Mouse (Mus musculus): ENCODE measurements at regions not wholly inside any gene's neighbourhood (a gene's known extent, or its start where the extent isn't known, plus 50 kb on each side); places are given as distances from the start of the nearest gene placed in this dataset.
A peak's percentile ranks its signal among the peaks of the same experiment; 100 is the strongest.

GRCm38 (mm10) chr7:111245067-111245466, 162.2 kb upstream of the Eif4g2 start:
- DNase-seq (ENCODE audit: low spot score in 2 of 2): no peak

GRCm38 (mm10) chr7:111243831-111244230, 161.0 kb upstream of the Eif4g2 start:
- DNase-seq (ENCODE audit: low spot score in 2 of 2): no peak

- DNase-seq (ENCODE audit: low spot score in 2 of 2): no peak
Measured at GRCm38 (mm10) chr7:111242646-111243045, 159.8 kb upstream of the Eif4g2 start.

- DNase-seq (ENCODE audit: low spot score in 2 of 2): no peak
Measured at GRCm38 (mm10) chr7:111241538-111241937, 158.7 kb upstream of the Eif4g2 start.

- DNase-seq (ENCODE audit: low spot score in 2 of 2): no peak
Measured at GRCm38 (mm10) chr7:111240234-111240826, 157.5 kb upstream of the Eif4g2 start.

GRCm38 (mm10) chr7:111237819-111238218, 155.0 kb upstream of the Eif4g2 start:
- DNase-seq (ENCODE audit: low spot score in 2 of 2): no peak

- DNase-seq (ENCODE audit: low spot score in 2 of 2): no peak
Measured at GRCm38 (mm10) chr7:111230630-111231029, 147.8 kb upstream of the Eif4g2 start.

- no peak for DNase-seq (ENCODE audit: low spot score in 2 of 2)
Measured at GRCm38 (mm10) chr7:111227082-111227481, 144.3 kb upstream of the Eif4g2 start.

- no peak for DNase-seq (ENCODE audit: low spot score in 2 of 2)
Measured at GRCm38 (mm10) chr7:111226026-111226656, 143.3 kb upstream of the Eif4g2 start.

- no peak for DNase-seq (ENCODE audit: low spot score in 2 of 2)
Measured at GRCm38 (mm10) chr7:111215586-111215985, 132.8 kb upstream of the Eif4g2 start.

GRCm38 (mm10) chr7:111214226-111214906, 131.5 kb upstream of the Eif4g2 start:
- DNase-seq (ENCODE audit: low spot score in 2 of 2): no peak

- DNase-seq (ENCODE audit: low spot score in 2 of 2): no peak
Measured at GRCm38 (mm10) chr7:111212188-111212587, 129.4 kb upstream of the Eif4g2 start.

- DNase-seq (ENCODE audit: low spot score in 2 of 2): no peak
Measured at GRCm38 (mm10) chr7:111211641-111212040, 128.8 kb upstream of the Eif4g2 start.

GRCm38 (mm10) chr7:111210282-111210681, 127.5 kb upstream of the Eif4g2 start:
- no peak for DNase-seq (ENCODE audit: low spot score in 2 of 2)

- no peak for DNase-seq (ENCODE audit: low spot score in 2 of 2)
Measured at GRCm38 (mm10) chr7:111205876-111206275, 123.0 kb upstream of the Eif4g2 start.

GRCm38 (mm10) chr7:111198608-111199355, 116.0 kb upstream of the Eif4g2 start:
- no peak for DNase-seq (ENCODE audit: low spot score in 2 of 2)

GRCm38 (mm10) chr7:111191674-111192073, 108.8 kb upstream of the Eif4g2 start:
- no peak for DNase-seq (ENCODE audit: low spot score in 2 of 2)

- DNase-seq (ENCODE audit: low spot score in 2 of 2): no peak
Measured at GRCm38 (mm10) chr7:111191216-111191615, 108.4 kb upstream of the Eif4g2 start.

- no peak for DNase-seq (ENCODE audit: low spot score in 2 of 2)
Measured at GRCm38 (mm10) chr7:111189731-111190130, 106.9 kb upstream of the Eif4g2 start.

GRCm38 (mm10) chr7:111185954-111186353, 103.1 kb upstream of the Eif4g2 start:
- DNase-seq (ENCODE audit: low spot score in 2 of 2): no peak

- no peak for DNase-seq (ENCODE audit: low spot score in 2 of 2)
Measured at GRCm38 (mm10) chr7:111183512-111183911, 100.7 kb upstream of the Eif4g2 start.

- peak in 1 of 2 experiments; percentile 30 for DNase-seq (ENCODE audit: low spot score in 2 of 2)
Measured at GRCm38 (mm10) chr7:111182319-111182718, 99.5 kb upstream of the Eif4g2 start.
